Mouse (Mus musculus) MEL (cell line): Measurements from ENCODE around the gene Gm20388. TPM values are rescaled to one million over a fixed set of nuclear protein-coding genes. Genes with fewer than 3 reads are reported as not detected.

ENCODE experiments used
- DNase-seq: peaks from one replicate; pipeline ENCODE4 v3.0.0; 2011; ENCODE audit warnings: low read depth, low spot score
- H3K27ac ChIP-seq: 2 replicates; pipeline ENCODE4 v1.5.1; 2012; ENCODE audit warnings: low read depth, mild to moderate bottlenecking, control low read depth, low read length, moderate library complexity; ENCODE audit not compliant: control insufficient read depth
- H3K27me3 ChIP-seq, 2 experiments: fragments of 150-350 bp in 1 of 2; sonication (generic) in 1 of 2; 2 replicates each; pipeline ENCODE4 v1.6.1; 2012; ENCODE audit warnings: low read length in 2 of 2, mild to moderate bottlenecking in 2 of 2, improper control_type of control experiment in 1 of 2, moderate library complexity in 1 of 2; ENCODE audit not compliant: insufficient read depth in 2 of 2, control insufficient read depth in 1 of 2
- H3K36me3 ChIP-seq, 2 experiments: 2 replicates each; pipeline ENCODE4 v1.6.1; 2012 to 2014; ENCODE audit warnings: low read length in 2 of 2, improper control_type of control experiment in 1 of 2, inconsistent platforms in 1 of 2, mild to moderate bottlenecking in 1 of 2; ENCODE audit not compliant: insufficient read depth in 2 of 2, control insufficient read depth in 1 of 2
- H3K4me1 ChIP-seq, 2 experiments: fragments of 150-350 bp in 1 of 2; sonication (generic) in 1 of 2; 2 replicates each; pipeline ENCODE4 v1.6.1; 2012; ENCODE audit warnings: low read length in 2 of 2, improper control_type of control experiment in 1 of 2, mild to moderate bottlenecking in 1 of 2; ENCODE audit not compliant: insufficient read depth in 2 of 2, control insufficient read depth in 1 of 2
- H3K4me3 ChIP-seq, 2 experiments: fragments of 150-350 bp in 1 of 2; sonication (generic) in 1 of 2; 2 replicates each; pipeline ENCODE4 v1.5.1; 2012; ENCODE audit warnings: low read depth in 2 of 2, low read length in 2 of 2, mild to moderate bottlenecking in 2 of 2, moderate library complexity in 2 of 2, control low read depth in 1 of 2, improper control_type of control experiment in 1 of 2; ENCODE audit not compliant: control insufficient read depth in 1 of 2, insufficient read depth in 1 of 2
- H3K79me2 ChIP-seq: 2 replicates; pipeline ENCODE4 v1.6.1; 2012; ENCODE audit warnings: mild to moderate bottlenecking, low read length, moderate library complexity; ENCODE audit not compliant: control insufficient read depth, poor library complexity, insufficient read depth
- H3K9ac ChIP-seq: 2 replicates; pipeline ENCODE4 v1.6.1; 2012; ENCODE audit warnings: low read depth, mild to moderate bottlenecking, control low read depth, low read length, moderate library complexity; ENCODE audit not compliant: control insufficient read depth, poor library complexity, severe bottlenecking
- H3K9me3 ChIP-seq: fragments of 150-350 bp; sonication (generic); replicated peaks from 2 replicates; pipeline ENCODE4 v1.6.1; 2012; ENCODE audit warnings: mild to moderate bottlenecking, low read length, improper control_type of control experiment, moderate library complexity; ENCODE audit not compliant: insufficient read depth
- CHD2 ChIP-seq: IDR thresholded peaks from 2 replicates; pipeline ENCODE4 v1.6.1; 2011; ENCODE audit warnings: low read length, improper control_type of control experiment
- CTCF ChIP-seq, 3 experiments: IDR thresholded peaks in 2 of 3; conservative IDR thresholded peaks in 1 of 3; 2 replicates each; pipeline ENCODE4 v1.5.1; 2011 to 2012; ENCODE audit warnings: low read length in 3 of 3, low read depth in 2 of 3, mild to moderate bottlenecking in 2 of 3, improper control_type of control experiment in 1 of 3, inconsistent platforms in 1 of 3, mixed read lengths in 1 of 3, moderate library complexity in 1 of 3; ENCODE audit not compliant: control insufficient read depth in 1 of 3, insufficient read depth in 1 of 3, poor library complexity in 1 of 3, severe bottlenecking in 1 of 3
- ELF1 ChIP-seq: IDR thresholded peaks from 2 replicates; pipeline ENCODE4 v1.6.1; 2014; ENCODE audit warnings: low read depth, mild to moderate bottlenecking, inconsistent platforms, low read length, improper control_type of control experiment, moderate library complexity
- EP300 ChIP-seq, 2 experiments: IDR thresholded peaks; 2 replicates each; pipeline ENCODE4 v1.6.1; 2011; ENCODE audit warnings: improper control_type of control experiment in 2 of 2, low read length in 2 of 2, low read depth in 1 of 2, mild to moderate bottlenecking in 1 of 2
- GABPA ChIP-seq: IDR thresholded peaks from 2 replicates; pipeline ENCODE4 v1.6.1; 2012; ENCODE audit warnings: low read depth, mild to moderate bottlenecking, inconsistent platforms, low read length, improper control_type of control experiment, moderate library complexity
- MAX ChIP-seq: IDR thresholded peaks from 2 replicates; pipeline ENCODE4 v1.6.1; 2011; ENCODE audit warnings: low read length, improper control_type of control experiment
- MXI1 ChIP-seq: IDR thresholded peaks from 2 replicates; pipeline ENCODE4 v1.6.1; 2011; ENCODE audit warnings: mild to moderate bottlenecking, low read depth, low read length, improper control_type of control experiment
- MYB ChIP-seq: IDR thresholded peaks from 2 replicates; pipeline ENCODE4 v1.6.1; 2011; ENCODE audit warnings: mild to moderate bottlenecking, low read depth, low read length, improper control_type of control experiment
- MYC ChIP-seq: IDR thresholded peaks from 2 replicates; pipeline ENCODE4 v1.6.1; 2011; ENCODE audit warnings: low read depth, mild to moderate bottlenecking, low read length, improper control_type of control experiment, moderate library complexity
- NELFE ChIP-seq: IDR thresholded peaks from 2 replicates; pipeline ENCODE4 v1.6.1; 2011; ENCODE audit warnings: low read depth, low read length, improper control_type of control experiment
- POLR2AphosphoS2 ChIP-seq: IDR thresholded peaks from 2 replicates; pipeline ENCODE4 v1.6.1; 2011; ENCODE audit warnings: low read length, improper control_type of control experiment
- POLR2AphosphoS5 ChIP-seq: IDR thresholded peaks from 2 replicates; pipeline ENCODE4 v1.6.1; 2012; ENCODE audit warnings: low read depth, borderline replicate concordance, mild to moderate bottlenecking, inconsistent platforms, low read length, moderate library complexity, mixed read lengths
- RAD21 ChIP-seq: IDR thresholded peaks from 2 replicates; pipeline ENCODE4 v1.6.1; 2011; ENCODE audit warnings: mild to moderate bottlenecking, low read depth, low read length, improper control_type of control experiment
- SIN3A ChIP-seq: IDR thresholded peaks from 2 replicates; pipeline ENCODE4 v1.6.1; 2012; ENCODE audit warnings: low read length, improper control_type of control experiment, inconsistent platforms
- SMC3 ChIP-seq: IDR thresholded peaks from 2 replicates; pipeline ENCODE4 v1.6.1; 2011; ENCODE audit warnings: low read depth, low read length, improper control_type of control experiment
- TAL1 ChIP-seq: IDR thresholded peaks from 2 replicates; pipeline ENCODE4 v1.6.1; 2012; ENCODE audit warnings: mild to moderate bottlenecking, inconsistent platforms, low read length, moderate library complexity, mixed read lengths
- TCF12 ChIP-seq: IDR thresholded peaks from 2 replicates; pipeline ENCODE4 v1.6.1; 2014; ENCODE audit warnings: low read depth, mild to moderate bottlenecking, inconsistent platforms, low read length, improper control_type of control experiment, moderate library complexity
- ZC3H11A ChIP-seq: IDR thresholded peaks from 2 replicates; pipeline ENCODE4 v1.6.1; 2012; ENCODE audit warnings: low read depth, mild to moderate bottlenecking, inconsistent platforms, low read length, improper control_type of control experiment
- ZKSCAN1 ChIP-seq: IDR thresholded peaks from 2 replicates; pipeline ENCODE4 v1.6.1; 2012; ENCODE audit warnings: low read depth, mild to moderate bottlenecking, inconsistent platforms, low read length, improper control_type of control experiment, moderate library complexity
- ZMIZ1 ChIP-seq: IDR thresholded peaks from 2 replicates; pipeline ENCODE4 v1.6.1; 2012; ENCODE audit warnings: low read depth, mild to moderate bottlenecking, inconsistent platforms, low read length, improper control_type of control experiment, moderate library complexity
- ZNF384 ChIP-seq: IDR thresholded peaks from 2 replicates; pipeline ENCODE4 v1.6.1; 2012; ENCODE audit warnings: low read depth, mild to moderate bottlenecking, inconsistent platforms, low read length, improper control_type of control experiment
- polyA plus RNA-seq, 2 experiments: library from polyadenylated mRNA; stranded (reverse) in 1 of 2; unstranded in 1 of 2; fragments of >175 nt in 1 of 2; fragments of >200 nt in 1 of 2; gene quantifications; 2 replicates each; pipeline versions ENCODE4 v1.2.1 to v1.2.4; 2012; ENCODE audit warnings: low replicate concordance in 2 of 2, low read depth in 1 of 2; ENCODE audit not compliant: insufficient read length in 2 of 2, insufficient read depth in 1 of 2, missing spikeins in 1 of 2
- total RNA-seq: library from RNA; depleted of rRNA; stranded (reverse); fragments of 300-350 nt; gene quantifications from 2 replicates; pipeline ENCODE4 v1.2.3, GENCODE M21; 2012

Gene Gm20388
- total and polyA plus RNA-seq, 3 experiments: 11.1 to 17.8 TPM; not detected in 1

DNA sequence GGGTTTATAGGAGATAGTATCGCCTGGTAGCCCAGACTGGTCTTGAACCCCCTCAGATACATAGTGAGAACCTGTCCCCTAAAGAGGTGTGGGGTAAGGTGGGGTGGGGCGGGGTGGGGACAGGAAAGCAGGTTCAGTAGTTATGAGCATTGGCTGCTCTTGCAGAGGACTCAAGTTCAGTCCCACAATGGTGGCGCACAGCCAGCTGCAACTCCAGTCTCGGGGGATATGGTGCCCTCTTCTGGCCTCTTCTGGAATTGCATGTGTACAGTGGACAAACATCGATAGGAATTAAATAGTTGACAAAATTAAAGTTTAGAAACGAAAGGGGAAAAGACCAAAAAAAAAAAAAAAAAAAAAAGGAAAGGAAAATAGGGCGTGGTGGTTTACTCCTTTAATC, 688.9 kb downstream of the Gm20388 start:
- TF ChIP-seq TCF12 (no peak), ZNF384 (peak; percentile 56), SMC3 (peak; percentile 73), RAD21 (peak; percentile 83), MYB (no peak), NELFE (no peak), POLR2AphosphoS5 (no peak), SIN3A (peak; percentile 35; the same call in 1 of the 2 replicates), POLR2AphosphoS2 (no peak), EP300 (IDR thresholded peaks at IDR 0.05; ENCODE audit: low read depth in 1 of 2, low read length in 2 of 2) (no peak), MXI1 (no peak), MYC (0 out of 2 replicates have a peak, but pooled peaks have one; percentile 20), ZC3H11A (peak; percentile 62), CTCF (IDR thresholded peaks at IDR 0.05 in 2 of 3, conservative IDR thresholded peaks at IDR 0.05 in 1 of 3; ENCODE audit: control insufficient read depth in 1 of 3, insufficient read depth in 1 of 3, low read depth in 2 of 3, low read length in 3 of 3, poor library complexity in 1 of 3, severe bottlenecking in 1 of 3) (peak; percentile 87 to 88 (median 87))
- Histone ChIP-seq H3K9ac (peak overlapping the region; percentile 40; the same call in 1 of the 2 replicates), H3K79me2 (no peaks in the 10 kb centered on the region), H3K27ac (no peak overlapping the region), H3K4me3 (no peak overlapping the region), H3K36me3 (no peaks in the 10 kb centered on the region; a peak in 1 of 4 replicates), H3K4me1 (no peaks in the 10 kb centered on the region), H3K9me3 (no peaks in the 10 kb centered on the region), H3K27me3 (no peaks in the 10 kb centered on the region)
- peak; percentile 88 for DNase-seq

- H3K36me3 ChIP-seq: no peaks in the 10 kb centered on the region; a peak in 1 of 4 replicates
- H3K9ac ChIP-seq: no peak overlapping the region
- no peaks in the 10 kb centered on the region for H3K27me3 ChIP-seq
- TF ChIP-seq SMC3: no peak
- H3K27ac ChIP-seq: no peak overlapping the region
- no peaks in the 10 kb centered on the region for H3K9me3 ChIP-seq
- peaks cover 2 to 3% of the 10 kb centered on the region in 2 experiments; a peak in 2 of 4 replicates for H3K4me1 ChIP-seq
- no peaks in the 10 kb centered on the region for H3K79me2 ChIP-seq
- H3K4me3 ChIP-seq: no peak overlapping the region
- DNase-seq: no peak
Measured at GRCm38 (mm10) chr8:120602672-120603071, 692.0 kb downstream of the Gm20388 start.

DNA sequence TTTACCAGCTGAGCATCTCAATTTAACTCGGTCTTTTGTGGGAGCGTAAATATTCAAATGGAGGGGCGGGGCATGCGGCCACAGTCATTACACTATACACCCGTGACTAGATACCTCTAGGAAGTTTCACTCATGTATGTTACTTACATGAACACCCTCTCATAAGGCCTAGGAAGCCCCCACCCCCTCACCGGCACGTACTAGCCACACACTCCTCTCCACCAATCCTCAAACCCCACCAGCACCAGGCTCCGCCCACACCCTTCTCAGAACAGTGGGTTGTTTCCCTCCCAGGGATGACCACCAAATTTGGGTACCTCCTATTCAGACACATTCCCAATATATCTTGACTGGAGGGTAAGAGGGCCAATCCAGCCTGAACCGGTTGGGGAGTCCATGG, 696.8 kb downstream of the Gm20388 start:
- H3K9ac ChIP-seq: peak overlapping the region; percentile 40
- H3K4me3 ChIP-seq: peak overlapping the region; percentile 43 to 84
- no peak for DNase-seq
- peaks cover 2 to 3% of the 10 kb centered on the region in 2 experiments; a peak in 2 of 4 replicates for H3K4me1 ChIP-seq
- peaks cover 0 to 3% of the 10 kb centered on the region in 2 experiments; a peak in 1 of 4 replicates for H3K36me3 ChIP-seq
- TF ChIP-seq MAX: no peak
- TF ChIP-seq SIN3A: no peak
- no peak for TF ChIP-seq GABPA
- TF ChIP-seq TAL1: no peak
- no peak for TF ChIP-seq CHD2
- no peak for TF ChIP-seq ZMIZ1
- no peak for TF ChIP-seq ZKSCAN1
- no peak for TF ChIP-seq ZC3H11A
- no peak for TF ChIP-seq ELF1
- H3K27me3 ChIP-seq: no peaks in the 10 kb centered on the region
- no peak overlapping the region for H3K27ac ChIP-seq
- no peaks in the 10 kb centered on the region for H3K79me2 ChIP-seq
- H3K9me3 ChIP-seq: no peaks in the 10 kb centered on the region
